In genomic region chr17:28710291-28710688, GRCm38 (mm10) we compare ENCODE assay signal across 13 mouse cellular contexts. TPM values are rescaled to one million over a fixed set of nuclear protein-coding genes. Genes with fewer than 3 reads are reported as not detected.
"Had no signal": no experiment of that assay in that cellular context is flagged by ENCODE, and none has a peak within 500 bp of the region (broad histone marks: within the 10 kb centered on the region; RNA-seq: fewer than 3 reads in every experiment).

No protein-coding gene starts in this region.

- H3K27me3 ChIP-seq: limb, embryonic 12.5 days; midbrain, embryonic 13.5 days; neural tube, embryonic 15.5 days had no signal

- ATAC-seq: inflammation-experienced regulatory T-cells, adult 6 months; midbrain, embryonic 13.5 days had no signal

- H3K4me3 ChIP-seq: limb, embryonic 12.5 days; midbrain, embryonic 13.5 days; myocyte; neural tube, embryonic 15.5 days had no signal

- H3K9ac ChIP-seq: limb, embryonic 12.5 days; liver, embryonic 14.5 days; midbrain, embryonic 13.5 days; neural tube, embryonic 15.5 days had no signal

- H3K4me2 ChIP-seq: limb, embryonic 12.5 days; midbrain, embryonic 13.5 days; neural tube, embryonic 15.5 days had no signal

- DNase-seq: kidney, adult 8-10 months; kidney, postnatal 14 days; liver; lung, adult 2 months; lung, postnatal 10 days; right cerebral cortex, postnatal 4 days; thymus, postnatal 36 days had no signal

- H3K9me3 ChIP-seq: limb, embryonic 12.5 days; midbrain, embryonic 13.5 days; neural tube, embryonic 15.5 days had no signal

- H3K27ac ChIP-seq: liver, embryonic 14.5 days; midbrain, embryonic 13.5 days; neural tube, embryonic 15.5 days had no signal

RNA-seq across cellular contexts. Expression of gene AC170998.1, which starts 15.6 kb away (rescaled TPM):
- polyA plus RNA-seq: myocyte had no signal

RNA-seq across cellular contexts. Expression of gene Slc26a8, which starts 20.3 kb away (rescaled TPM):
- polyA plus RNA-seq: myocyte had no signal

RNA-seq across cellular contexts. Expression of gene Mapk13, which starts 58.8 kb away (rescaled TPM):
- polyA plus RNA-seq: inflammation-experienced regulatory T-cells, adult 6 months had no signal
